Mouse (Mus musculus) naive thymus-derived CD4-positive, alpha-beta T cell, adult 2 months (primary cell): Measurements from ENCODE around the gene Gm21876.
"Not testable (repeated sequence)": the region's sequence is repeated elsewhere in the genome, so short reads cannot be mapped to it uniquely, and the experiment has no call there.

ENCODE experiments used
- DNase-seq: peaks from one replicate; pipeline ENCODE4 v3.0.0-alpha.2; 2011; ENCODE audit warnings: low read depth

Gm21876 gene

DNA sequence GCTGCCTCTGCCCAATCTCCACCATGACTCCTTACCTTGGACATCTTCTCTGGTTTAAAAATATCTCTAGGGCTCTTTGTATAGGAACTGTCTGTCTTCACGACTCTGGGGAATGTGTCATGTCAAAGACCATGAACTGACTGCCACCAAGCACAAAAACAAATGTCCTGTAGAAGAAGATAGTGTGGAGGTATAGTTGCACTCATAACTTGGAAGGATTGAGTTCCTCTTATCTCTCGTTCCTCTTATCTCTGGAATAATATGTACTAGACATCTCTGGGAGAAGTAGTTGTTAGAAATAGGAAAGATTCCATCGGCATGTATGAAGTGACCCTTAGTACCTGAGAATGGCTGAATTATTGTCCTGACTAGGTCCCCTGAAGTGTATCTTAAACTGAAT, at the start of gene Gm21876:
Gm21876 (minus strand) TSS at position 101 of the 400 bp plus-strand sequence.
- DNase-seq = no peak

- no peak for DNase-seq
Observed at GRCm38 (mm10) chrX:21220422-21220821, 45.0 kb upstream of the Gm21876 start.

GRCm38 (mm10) chrX:21146675-21147074, 28.8 kb downstream of the Gm21876 start:
- DNase-seq = not testable (repeated sequence)
